Mouse (Mus musculus) E14TG2a.4 (cell line): ENCODE measurements around the gene Rpl6.

Source experiments
- CTCF ChIP-seq: conservative IDR thresholded peaks from 2 replicates; pipeline ENCODE4 v1.5.1; 2014; ENCODE audit warnings: low read length
- NANOG ChIP-seq: IDR thresholded peaks from 2 replicates; pipeline ENCODE4 v1.6.1; 2014; ENCODE audit warnings: borderline replicate concordance, low read length, mixed read lengths
- POU5F1 ChIP-seq: IDR thresholded peaks from 2 replicates; pipeline ENCODE4 v1.6.1; 2014; ENCODE audit warnings: low read length, borderline replicate concordance

- TF ChIP-seq CTCF = no peak
- no peak for TF ChIP-seq POU5F1
- no peak for TF ChIP-seq NANOG
Observed at GRCm38 (mm10) chr5:121248766-121249394, 44.6 kb downstream of the Rpl6 start.
